Mouse (Mus musculus) kidney, adult 2 months (tissue): ENCODE data around the gene Slc24a3.

Source experiments
- CTCF ChIP-seq: fragments of 200-500 bp; conservative IDR thresholded peaks from 2 replicates; pipeline ENCODE4 v1.5.1; 2011; ENCODE audit warnings: low read depth, mild to moderate bottlenecking, control low read depth, low read length, moderate library complexity, mixed read lengths; ENCODE audit not compliant: insufficient read depth, insufficient read length
- POLR2A ChIP-seq: fragments of 200-500 bp; IDR thresholded peaks from one replicate; pipeline ENCODE4 v1.6.1; 2011; ENCODE audit warnings: low read depth, low read length, control low read depth

DNA sequence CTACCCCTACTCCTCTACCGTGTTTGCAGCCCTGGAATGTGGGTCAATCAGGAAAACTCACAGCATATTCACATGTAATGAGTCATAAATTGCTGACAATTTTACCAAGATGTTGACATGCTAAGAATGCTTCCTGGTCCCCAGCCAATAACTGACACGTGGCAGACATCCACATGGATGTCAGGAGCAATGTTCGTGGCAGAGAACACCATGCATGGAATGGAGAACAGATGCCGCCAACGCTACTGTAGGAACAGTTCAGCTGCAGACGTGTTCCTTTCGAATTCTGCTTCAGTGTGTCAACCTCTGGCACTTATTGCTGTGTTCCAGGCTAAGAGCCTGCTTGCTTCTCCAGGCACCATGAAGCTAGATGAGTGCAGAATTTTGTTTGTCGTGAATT is 162.2 kb downstream of the Slc24a3 start:
- TF ChIP-seq CTCF, result no peak
- no peak for TF ChIP-seq POLR2A
